Mouse (Mus musculus): ENCODE results near the gene Rhox4b. TPM values are rescaled to one million over a fixed set of nuclear protein-coding genes. Genes with fewer than 3 reads are reported as not detected.

Gene Rhox4b
- not detected in 2 replicates for polyA plus RNA-seq (2021; fragmentation: Nextera tagmentation)
- long read RNA-seq, experiment 1 = 0 reads
- long read RNA-seq, experiment 2 = 0 reads

GRCm38 (mm10) chrX:37432194-37432593 is at the start of gene Rhox4b:
TSS of gene Rhox4b (plus strand) at chrX:37432494.

GRCm38 (mm10) chrX:37390548-37390947 is 41.7 kb upstream of the Rhox4b start, which contains the start of gene Rhox4a2:
TSS of gene Rhox4a2 (plus strand) at chrX:37390848.

GRCm38 (mm10) chrX:37411767-37412166 is 20.5 kb upstream of the Rhox4b start, which contains the start of gene Rhox2b:
TSS of gene Rhox2b (plus strand) at chrX:37412067.

GRCm38 (mm10) chrX:37453380-37453779 is 21.1 kb downstream of the Rhox4b start, which contains the start of gene Rhox2c:
TSS of gene Rhox2c (plus strand) at chrX:37453680.

GRCm38 (mm10) chrX:37458285-37458684 is 26.0 kb downstream of the Rhox4b start, which contains the start of gene Rhox3c:
TSS of gene Rhox3c (plus strand) at chrX:37458585.

GRCm38 (mm10) chrX:37480037-37480436 is 47.7 kb downstream of the Rhox4b start, which contains the start of gene Rhox4c:
TSS of gene Rhox4c (plus strand) at chrX:37480337.

Other genes starting within 250 kb of the Rhox4b start
- 1,377 and 1,764 TPM in 2 replicates for gene Ndufa1, start 241.3 kb upstream of the Rhox4b start, polyA plus RNA-seq (2021; fragmentation: Nextera tagmentation)
- gene Rnf113a1, start 241.2 kb upstream of the Rhox4b start, polyA plus RNA-seq (2021; fragmentation: Nextera tagmentation) = 13.3 and 15.8 TPM in 2 replicates
- gene Gm9, start 221.5 kb upstream of the Rhox4b start, polyA plus RNA-seq (2021; fragmentation: Nextera tagmentation) = not detected in 2 replicates
- not detected in 2 replicates for gene Rhox1, start 210.2 kb upstream of the Rhox4b start, polyA plus RNA-seq (2021; fragmentation: Nextera tagmentation)
- gene Rhox2a, start 187.5 kb upstream of the Rhox4b start, polyA plus RNA-seq (2021; fragmentation: Nextera tagmentation) = not detected in 2 replicates
- gene Rhox3a, start 182.6 kb upstream of the Rhox4b start, polyA plus RNA-seq (2021; fragmentation: Nextera tagmentation) = not detected in 2 replicates
- not detected in 2 replicates for gene Rhox4a, start 167.2 kb upstream of the Rhox4b start, polyA plus RNA-seq (2021; fragmentation: Nextera tagmentation)
- not detected in 2 replicates for gene Rhox3a2, start 52.5 kb upstream of the Rhox4b start, polyA plus RNA-seq (2021; fragmentation: Nextera tagmentation)
- not detected in 2 replicates for gene Rhox4a2, start 41.6 kb upstream of the Rhox4b start, polyA plus RNA-seq (2021; fragmentation: Nextera tagmentation)
- not detected in 2 replicates for gene Rhox2b, start 20.4 kb upstream of the Rhox4b start, polyA plus RNA-seq (2021; fragmentation: Nextera tagmentation)
- not detected in 2 replicates for gene Rhox2c, start 21.2 kb downstream of the Rhox4b start, polyA plus RNA-seq (2021; fragmentation: Nextera tagmentation)
- not detected in 2 replicates for gene Rhox3c, start 26.1 kb downstream of the Rhox4b start, polyA plus RNA-seq (2021; fragmentation: Nextera tagmentation)
- not detected in 2 replicates for gene Rhox4c, start 47.8 kb downstream of the Rhox4b start, polyA plus RNA-seq (2021; fragmentation: Nextera tagmentation)
- gene Rhox2d, start 60.9 kb downstream of the Rhox4b start, polyA plus RNA-seq (2021; fragmentation: Nextera tagmentation) = not detected in 2 replicates
- not detected in 2 replicates for gene Rhox4d, start 81.9 kb downstream of the Rhox4b start, polyA plus RNA-seq (2021; fragmentation: Nextera tagmentation)
- not detected in 2 replicates for gene Rhox2e, start 98.0 kb downstream of the Rhox4b start, polyA plus RNA-seq (2021; fragmentation: Nextera tagmentation)
- gene Rhox3e, start 109.5 kb downstream of the Rhox4b start, polyA plus RNA-seq (2021; fragmentation: Nextera tagmentation) = not detected in 2 replicates
- not detected in 2 replicates for gene Rhox4e, start 124.9 kb downstream of the Rhox4b start, polyA plus RNA-seq (2021; fragmentation: Nextera tagmentation)
- gene Rhox2f, start 138.9 kb downstream of the Rhox4b start, polyA plus RNA-seq (2021; fragmentation: Nextera tagmentation) = not detected in 2 replicates
- not detected in 2 replicates for gene Rhox3f, start 148.5 kb downstream of the Rhox4b start, polyA plus RNA-seq (2021; fragmentation: Nextera tagmentation)
- not detected in 2 replicates for gene Rhox4f, start 175.2 kb downstream of the Rhox4b start, polyA plus RNA-seq (2021; fragmentation: Nextera tagmentation)
- not detected in 2 replicates for gene Rhox3g, start 196.1 kb downstream of the Rhox4b start, polyA plus RNA-seq (2021; fragmentation: Nextera tagmentation)
- not detected in 2 replicates for gene Rhox2g, start 211.0 kb downstream of the Rhox4b start, polyA plus RNA-seq (2021; fragmentation: Nextera tagmentation)
- gene Rhox4g, start 218.8 kb downstream of the Rhox4b start, polyA plus RNA-seq (2021; fragmentation: Nextera tagmentation) = not detected in 2 replicates
- not detected in 2 replicates for gene Rhox3h, start 236.3 kb downstream of the Rhox4b start, polyA plus RNA-seq (2021; fragmentation: Nextera tagmentation)
- gene Rhox2h, start 240.8 kb downstream of the Rhox4b start, polyA plus RNA-seq (2021; fragmentation: Nextera tagmentation) = not detected in 2 replicates